16 mouse cellular contexts compared by ENCODE assay signal in genomic region chr4:44948314-44948713, GRCm38 (mm10).
"Had no signal": no experiment of that assay in that cellular context is flagged by ENCODE, and none has a peak within 500 bp of the region (broad histone marks: within the 10 kb centered on the region; RNA-seq: fewer than 3 reads in every experiment).

No protein-coding gene starts in this region.

- H3K27me3 ChIP-seq: midbrain, embryonic 13.5 days; neural tube, embryonic 13.5 days; neural tube, embryonic 15.5 days had no signal

- H3K9ac ChIP-seq: lung, embryonic 14.5 days; midbrain, embryonic 13.5 days; neural tube, embryonic 13.5 days; neural tube, embryonic 15.5 days had no signal

- DNase-seq: lung, adult 18-20 months; lung, embryonic 14.5 days; lung, postnatal 10 days; lung, postnatal 4 days; right cerebral cortex, adult 18-20 months; right cerebral cortex, postnatal 25 days; right cerebral cortex, postnatal 4 days; spleen, adult 18-20 months; thymus, adult 18-20 months; thymus, postnatal 25 days; thymus, postnatal 4 days had no signal

- H3K36me3 ChIP-seq: midbrain, embryonic 10.5 days; midbrain, embryonic 13.5 days; neural tube, embryonic 13.5 days; neural tube, embryonic 15.5 days had no signal

- H3K4me1 ChIP-seq: neural tube, embryonic 13.5 days; neural tube, embryonic 15.5 days had no signal

- H3K9me3 ChIP-seq: midbrain, embryonic 10.5 days; midbrain, embryonic 13.5 days; neural tube, embryonic 13.5 days; neural tube, embryonic 15.5 days had no signal

- H3K27ac ChIP-seq: midbrain, embryonic 10.5 days; midbrain, embryonic 13.5 days; neural tube, embryonic 13.5 days; neural tube, embryonic 15.5 days had no signal

- H3K4me3 ChIP-seq: midbrain, embryonic 10.5 days; midbrain, embryonic 13.5 days; myocyte; neural tube, embryonic 13.5 days; neural tube, embryonic 15.5 days had no signal

- H3K4me2 ChIP-seq: lung, embryonic 14.5 days; midbrain, embryonic 13.5 days; neural tube, embryonic 13.5 days; neural tube, embryonic 15.5 days had no signal
